Mouse (Mus musculus) midbrain, embryonic 16.5 days (tissue): Measurements from ENCODE around the gene Zfp558. TPM values are rescaled to one million over a fixed set of nuclear protein-coding genes. Genes with fewer than 3 reads are reported as not detected.

Experiments used
- microRNA-seq: library from miRNA; unstranded; fragments of <30 nt; microRNA quantifications from one replicate; pipeline ENCODE4, GENCODE M21; 2017
- polyA plus RNA-seq: library from polyadenylated mRNA; unstranded; fragments of >200 nt; fragmentation: Nextera tagmentation; extraction: Ambion mirVana; gene quantifications from 2 replicates; pipeline ENCODE4 v1.2.1, GENCODE M21; 2015

Zfp558 gene
- polyA plus RNA-seq, 1 experiment from 2014 or later = 49.4 TPM

Small RNAs within 50 kb of the gene (microRNA-seq; reads per million reads assigned to microRNA genes)
- gene Gm22854 = not detected

Other genes starting within 250 kb of the Zfp558 start
- 115 and 132 TPM in 2 replicates for gene Chordc1, start 186.1 kb downstream of the Zfp558 start, polyA plus RNA-seq
- 2.0 and 2.4 TPM in 2 replicates for gene Naalad2, start 75.3 kb downstream of the Zfp558 start, polyA plus RNA-seq
- gene Ubtfl1, start 73.8 kb downstream of the Zfp558 start, polyA plus RNA-seq = not detected in 2 replicates
- 0.09 and 0.20 TPM in 2 replicates for gene Mbd3l2, start 47.6 kb downstream of the Zfp558 start, polyA plus RNA-seq
- not detected in 2 replicates for gene Mbd3l1, start 91 bp upstream of the Zfp558 start, polyA plus RNA-seq
- gene Muc16, start 196.3 kb upstream of the Zfp558 start, polyA plus RNA-seq = not detected in 2 replicates